Mouse (Mus musculus) cerebellum, adult 2 months (tissue): ENCODE results near the gene Ssr2.

ENCODE experiments used
- CTCF ChIP-seq: fragments of 200-500 bp; IDR thresholded peaks from 2 replicates; pipeline ENCODE4 v1.5.1; 2011; ENCODE audit warnings: low read depth, mild to moderate bottlenecking, control low read depth, low read length, moderate library complexity, borderline replicate concordance; ENCODE audit not compliant: insufficient read depth
- POLR2A ChIP-seq: fragments of 200-500 bp; IDR thresholded peaks from 2 replicates; pipeline ENCODE4 v1.6.1; 2011; ENCODE audit warnings: low read length, control low read depth, borderline replicate concordance; ENCODE audit not compliant: insufficient read depth

DNA sequence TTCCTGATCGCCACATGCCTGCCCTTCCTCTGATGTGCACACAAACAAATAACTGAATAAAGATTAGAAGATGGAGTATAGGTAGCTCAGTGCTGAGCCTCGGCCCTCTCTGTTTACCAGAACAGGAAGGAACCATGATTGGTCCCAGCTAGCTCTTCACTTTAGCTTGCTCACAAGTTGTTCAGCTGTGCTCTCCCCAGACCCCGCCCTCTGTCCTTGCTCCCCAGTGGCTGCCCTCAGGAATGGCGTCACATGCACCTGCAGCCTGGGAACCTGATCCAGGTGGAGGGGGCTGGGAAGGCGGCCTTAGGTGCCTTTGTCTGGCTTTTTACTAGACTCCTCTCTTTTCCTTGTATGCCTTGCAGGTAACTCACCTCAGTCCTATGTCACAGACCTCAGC, 39.4 kb downstream of the Ssr2 start:
- TF ChIP-seq CTCF (no peak), POLR2A (no peak)
